Mouse (Mus musculus) heart, adult 2 months (tissue): Measurements from ENCODE around the gene Med11. TPM values are rescaled to one million over a fixed set of nuclear protein-coding genes. Genes with fewer than 3 reads are reported as not detected.
A peak's percentile ranks its signal among the peaks of the same experiment; 100 is the strongest.

ENCODE experiments used
- DNase-seq, 2 experiments: peaks; one replicate each; pipeline ENCODE4 v3.0.0; 2021
- H3K27ac ChIP-seq: fragments of 200-600 bp; 2 replicates; pipeline ENCODE4 v1.8.1; 2022
- H3K27me3 ChIP-seq: fragments of 200-500 bp; 2 replicates; pipeline ENCODE4 v1.6.1; 2012; ENCODE audit warnings: mild to moderate bottlenecking, low read length, inconsistent platforms, mixed read lengths; ENCODE audit not compliant: control insufficient read depth, insufficient read depth
- H3K36me3 ChIP-seq: fragments of 200-500 bp; 2 replicates; pipeline ENCODE4 v1.6.1; 2012; ENCODE audit warnings: low read length, inconsistent platforms; ENCODE audit not compliant: control insufficient read depth, insufficient read depth
- H3K4me1 ChIP-seq: fragments of 200-500 bp; 2 replicates; pipeline ENCODE4 v1.6.1; 2011; ENCODE audit warnings: low read length; ENCODE audit not compliant: control insufficient read depth, insufficient read depth
- H3K4me3 ChIP-seq: fragments of 200-600 bp; 2 replicates; pipeline ENCODE4 v1.8.1; 2022
- H3K79me2 ChIP-seq: fragments of 200-500 bp; replicated peaks from 2 replicates; pipeline ENCODE4 v1.6.1; 2012; ENCODE audit warnings: mild to moderate bottlenecking, inconsistent platforms, low read length, moderate library complexity, mixed read lengths; ENCODE audit not compliant: control insufficient read depth, insufficient read depth
- H3K9ac ChIP-seq: fragments of 200-500 bp; 2 replicates; pipeline ENCODE4 v1.6.1; 2012; ENCODE audit warnings: low read depth, mild to moderate bottlenecking, control low read depth, inconsistent platforms, low read length, mixed read lengths
- CTCF ChIP-seq: fragments of 200-600 bp; IDR thresholded peaks from 2 replicates; pipeline ENCODE4 v1.8.1; 2022; ENCODE audit warnings: antibody characterized with exemption, mild to moderate bottlenecking, moderate library complexity
- EP300 ChIP-seq: fragments of 200-500 bp; IDR thresholded peaks from 2 replicates; pipeline ENCODE4 v1.6.1; 2011; ENCODE audit warnings: low read depth, low read length, control low read depth; ENCODE audit not compliant: insufficient read depth
- POLR2A ChIP-seq: fragments of 200-500 bp; IDR thresholded peaks from 2 replicates; pipeline ENCODE4 v1.6.1; 2011; ENCODE audit warnings: mild to moderate bottlenecking, low read depth, low read length, control low read depth; ENCODE audit not compliant: insufficient read depth
- WGBS: fragments of 180-500 bp; shearing (Covaris S2); methylation state at CpG from one replicate; pipeline ENCODE4 v1.1.7; 2018; 5-methylcytosine and 5-hydroxymethylcytosine counted together
- intact Hi-C: fragments of 180-260 bp; cut with DNase I; formaldehyde crosslinking; loops from one replicate; pipeline ENCODE4 v1.15.1; 2025
- polyA plus RNA-seq: library from polyadenylated mRNA; depleted of rRNA; stranded (reverse); fragments of >200 nt; gene quantifications from 2 replicates; pipeline ENCODE4 v1.2.3, GENCODE M21; 2012
- total RNA-seq, 2 experiments: library from RNA; stranded (reverse); gene quantifications; 2 replicates each; pipeline ENCODE4 v1.2.3; 2021

Med11 gene
- total and polyA plus RNA-seq, 3 experiments = 6.6 to 9.7 (median 6.7) TPM

GRCm38 (mm10) chr11:70440637-70441036 is 11.1 kb upstream of the Med11 start:
- TF ChIP-seq CTCF (no peak), POLR2A (no peak), EP300 (no peak)

GRCm38 (mm10) chr11:70441882-70442281 is 9.8 kb upstream of the Med11 start:
- Histone ChIP-seq H3K27ac (no peak overlapping the region), H3K79me2 (no peaks in the 10 kb centered on the region), H3K9ac (no peak overlapping the region), H3K27me3 (no peaks in the 10 kb centered on the region), H3K4me1 (no peaks in the 10 kb centered on the region), H3K4me3 (no peak overlapping the region), H3K36me3 (no peaks in the 10 kb centered on the region)
- intact Hi-C loops = no loop called here
- DNase-seq = no peak
- TF ChIP-seq CTCF (no peak), EP300 (no peak), POLR2A (no peak)
- 79% methylated on average over 7 of the region's 7 CpGs for WGBS

More at GRCm38 (mm10) chr11:70440637-70441036, 11.1 kb upstream of the Med11 start:
- Histone ChIP-seq H3K27me3 (no peaks in the 10 kb centered on the region), H3K4me1 (no peaks in the 10 kb centered on the region), H3K36me3 (no peaks in the 10 kb centered on the region), H3K9ac (no peak overlapping the region), H3K79me2 (no peaks in the 10 kb centered on the region), H3K27ac (no peak overlapping the region), H3K4me3 (no peak overlapping the region)
- DNase-seq = no peak
- intact Hi-C loops = no loop called here
- 77% methylated on average over 4 of the region's 4 CpGs for WGBS

- 60% methylated on average over 3 of the region's 3 CpGs for WGBS
- H3K4me3 ChIP-seq = no peak overlapping the region
- intact Hi-C loops = no loop called here
Observed at GRCm38 (mm10) chr11:70443964-70444363, 7.8 kb upstream of the Med11 start.

GRCm38 (mm10) chr11:70444667-70445066 is 7.1 kb upstream of the Med11 start:
- no peaks in the 10 kb centered on the region for H3K79me2 ChIP-seq
- 71% methylated on average over 6 of the region's 6 CpGs for WGBS
- no peaks in the 10 kb centered on the region for H3K27me3 ChIP-seq
- no peak for DNase-seq
- TF ChIP-seq POLR2A = no peak
- TF ChIP-seq CTCF = no peak
- TF ChIP-seq EP300 = no peak
- intact Hi-C loops = no loop called here
- H3K4me3 ChIP-seq = no peak overlapping the region
- H3K36me3 ChIP-seq = no peaks in the 10 kb centered on the region
- H3K4me1 ChIP-seq = no peaks in the 10 kb centered on the region
- no peak overlapping the region for H3K9ac ChIP-seq
- H3K27ac ChIP-seq = no peak overlapping the region

More at GRCm38 (mm10) chr11:70443964-70444363, 7.8 kb upstream of the Med11 start:
- no peaks in the 10 kb centered on the region for H3K36me3 ChIP-seq
- H3K4me1 ChIP-seq = no peaks in the 10 kb centered on the region
- no peak for DNase-seq
- H3K27me3 ChIP-seq = no peaks in the 10 kb centered on the region
- no peaks in the 10 kb centered on the region for H3K79me2 ChIP-seq
- TF ChIP-seq EP300 = no peak
- TF ChIP-seq POLR2A = no peak
- no peak overlapping the region for H3K27ac ChIP-seq
- H3K9ac ChIP-seq = no peak overlapping the region

GRCm38 (mm10) chr11:70446756-70447155 is 5.0 kb upstream of the Med11 start:
- WGBS = 26% methylated on average over 3 of the region's 3 CpGs
- H3K36me3 ChIP-seq = no peaks in the 10 kb centered on the region
- DNase-seq = no peak
- H3K9ac ChIP-seq = no peak overlapping the region
- H3K27me3 ChIP-seq = no peaks in the 10 kb centered on the region
- H3K79me2 ChIP-seq = no peaks in the 10 kb centered on the region
- intact Hi-C loops = no loop called here
- TF ChIP-seq EP300 = no peak
- TF ChIP-seq POLR2A = no peak
- TF ChIP-seq CTCF = 0 out of 2 replicates have a peak, but pooled peaks have one; percentile 2
- no peak overlapping the region for H3K27ac ChIP-seq
- H3K4me1 ChIP-seq = no peaks in the 10 kb centered on the region
- H3K4me3 ChIP-seq = no peak overlapping the region

- WGBS = 65% methylated on average over 1 of the region's 1 CpGs
- intact Hi-C loops = no loop called here
- Histone ChIP-seq H3K36me3 (no peaks in the 10 kb centered on the region), H3K27ac (no peak overlapping the region), H3K9ac (no peak overlapping the region), H3K27me3 (no peaks in the 10 kb centered on the region), H3K79me2 (no peaks in the 10 kb centered on the region), H3K4me1 (no peaks in the 10 kb centered on the region), H3K4me3 (no peak overlapping the region)
- TF ChIP-seq POLR2A = no peak
- no peak for TF ChIP-seq EP300
- no peak for TF ChIP-seq CTCF
- DNase-seq = no peak
Observed at GRCm38 (mm10) chr11:70447373-70447772, 4.3 kb upstream of the Med11 start.
